Mouse (Mus musculus) lung, embryonic 14.5 days (tissue): Measurements from ENCODE around the gene Rfwd3. TPM values are rescaled to one million over a fixed set of nuclear protein-coding genes. Genes with fewer than 3 reads are reported as not detected.
A peak's percentile ranks its signal among the peaks of the same experiment; 100 is the strongest.

Experiments used
- ATAC-seq: fragments of 200-750 bp; cut with Nextera tagmentation; 2 replicates; pipeline ENCODE4 v1.8.0; 2017; ENCODE audit warnings: mild to moderate bottlenecking, moderate TSS enrichment, moderate library complexity; ENCODE audit not compliant: insufficient read depth
- DNase-seq: peaks from one replicate; pipeline ENCODE4 v3.0.0-alpha.2; 2015
- H3K27ac ChIP-seq: fragments of 300-500 bp; sonication (generic); 2 replicates; pipeline ENCODE4 v1.5.1; 2014; ENCODE audit warnings: low read depth, mild to moderate bottlenecking, moderate library complexity
- H3K27me3 ChIP-seq: fragments of 300-500 bp; sonication (generic); 2 replicates; pipeline ENCODE4 v1.6.1; 2014; ENCODE audit warnings: low read length, control low read depth; ENCODE audit not compliant: insufficient read depth
- H3K36me3 ChIP-seq: fragments of 300-500 bp; sonication (generic); 2 replicates; pipeline ENCODE4 v1.6.1; 2014; ENCODE audit warnings: control low read depth; ENCODE audit not compliant: insufficient read depth
- H3K4me1 ChIP-seq: fragments of 300-500 bp; sonication (generic); 2 replicates; pipeline ENCODE4 v1.6.1; 2014; ENCODE audit warnings: antibody characterized with exemption, control low read depth; ENCODE audit not compliant: insufficient read depth
- H3K4me2 ChIP-seq: fragments of 300-500 bp; sonication (generic); 2 replicates; pipeline ENCODE4 v1.6.1; 2014; ENCODE audit warnings: mild to moderate bottlenecking
- H3K4me3 ChIP-seq: fragments of 300-500 bp; sonication (generic); 2 replicates; pipeline ENCODE4 v1.5.1; 2014; ENCODE audit warnings: low read depth, low read length
- H3K9ac ChIP-seq: fragments of 300-500 bp; sonication (generic); 2 replicates; pipeline ENCODE4 v1.6.1; 2014
- H3K9me3 ChIP-seq: fragments of 300-500 bp; sonication (generic); 2 replicates; pipeline ENCODE4 v1.6.1; 2016; ENCODE audit warnings: low read depth, low read length, control low read depth
- CTCF ChIP-seq: IDR thresholded peaks from 2 replicates; pipeline ENCODE4 v1.5.1; 2016; ENCODE audit warnings: antibody characterized with exemption, low read depth
- WGBS: fragments of 180-500 bp; shearing (Covaris S2); extraction: QIAGEN DNeasy Blood & Tissue Kit; methylation state at CpG from one replicate; pipeline ENCODE4 v1.1.7; 2014; 5-methylcytosine and 5-hydroxymethylcytosine counted together
- polyA plus RNA-seq: library from polyadenylated mRNA; unstranded; fragments of >200 nt; fragmentation: Nextera tagmentation; extraction: Ambion mirVana; gene quantifications from 2 replicates; pipeline ENCODE4 v1.2.1, GENCODE M21; 2014

Rfwd3 gene
- polyA plus RNA-seq, 1 experiment from 2014 or later = 82.6 TPM

DNA sequence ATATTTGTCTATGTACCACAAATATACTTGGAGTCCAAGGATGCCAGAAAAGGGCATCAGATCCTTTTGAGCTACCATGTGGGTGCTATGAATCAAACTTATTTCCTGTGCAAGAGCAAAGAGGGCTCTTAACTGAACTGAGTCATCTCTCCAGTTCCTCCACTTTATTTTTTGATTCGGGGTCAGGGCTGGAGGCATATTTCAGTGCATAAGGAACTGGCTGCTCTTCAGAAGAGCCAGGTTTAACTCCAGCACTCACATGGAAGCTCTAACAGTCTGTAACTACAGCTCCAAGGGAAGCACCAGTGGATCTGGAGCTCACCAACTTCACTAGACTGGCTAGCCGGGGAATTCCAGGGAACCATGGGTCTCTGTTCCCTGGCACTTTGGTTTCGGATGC is 62.7 kb downstream of the Rfwd3 start:
- DNase-seq (no peak), ATAC-seq (no peak)
- no peak overlapping the region for H3K4me2 ChIP-seq
- H3K27me3 ChIP-seq = no peaks in the 10 kb centered on the region
- H3K9ac ChIP-seq = no peak overlapping the region
- H3K4me1 ChIP-seq = no peaks in the 10 kb centered on the region
- H3K36me3 ChIP-seq = no peaks in the 10 kb centered on the region
- H3K4me3 ChIP-seq = no peak overlapping the region
- TF ChIP-seq CTCF = no peak
- H3K9me3 ChIP-seq = no peaks in the 10 kb centered on the region
- WGBS = 80% methylated on average over 3 of the region's 3 CpGs
- H3K27ac ChIP-seq = no peak overlapping the region

DNA sequence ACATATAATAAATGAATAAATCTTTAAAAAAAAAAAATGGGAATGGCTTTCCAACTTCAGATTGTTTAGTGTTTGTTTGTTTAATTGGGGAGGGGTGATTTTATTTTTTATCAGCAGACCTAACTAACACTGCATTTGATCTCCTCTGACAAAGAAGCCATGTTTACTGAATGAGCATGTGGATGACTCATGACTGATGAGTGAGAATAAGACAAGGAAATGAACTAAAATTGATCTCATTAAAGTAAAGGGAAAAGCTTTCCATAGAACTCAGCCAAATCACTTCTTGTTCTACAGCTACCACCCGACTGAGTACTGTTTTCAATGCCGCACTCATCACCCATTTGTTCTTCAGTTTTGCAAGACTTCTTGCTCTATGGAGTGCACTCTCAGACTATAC is 66.3 kb downstream of the Rfwd3 start:
- H3K36me3 ChIP-seq = no peaks in the 10 kb centered on the region
- H3K4me3 ChIP-seq = no peak overlapping the region
- WGBS = 91% methylated on average over 2 of the region's 2 CpGs
- H3K4me2 ChIP-seq = no peak overlapping the region
- no peak for TF ChIP-seq CTCF
- ATAC-seq (no peak), DNase-seq (no peak)
- no peaks in the 10 kb centered on the region for H3K4me1 ChIP-seq
- H3K9ac ChIP-seq = no peak overlapping the region
- no peaks in the 10 kb centered on the region for H3K9me3 ChIP-seq
- no peaks in the 10 kb centered on the region for H3K27me3 ChIP-seq
- H3K27ac ChIP-seq = no peak overlapping the region

DNA sequence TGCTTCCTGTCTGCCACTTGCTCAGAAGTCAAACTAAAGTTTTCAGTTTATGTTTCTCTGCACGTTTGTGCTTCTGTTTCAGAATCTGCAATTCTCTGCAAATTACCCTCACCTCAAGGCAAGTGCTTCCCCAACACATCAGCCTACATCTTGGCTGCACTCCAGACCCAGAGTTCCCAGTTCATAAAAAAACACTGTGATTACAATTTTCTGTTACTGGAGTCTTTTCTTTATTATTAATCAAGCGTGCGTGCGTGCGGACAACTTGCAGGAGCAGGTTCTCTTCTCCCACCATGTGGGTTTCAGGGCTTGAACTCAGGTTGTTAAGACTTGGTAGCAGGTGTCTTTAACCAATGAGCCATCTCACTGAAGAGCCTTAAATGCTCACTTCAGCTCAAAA is 75.9 kb downstream of the Rfwd3 start:
- TF ChIP-seq CTCF = no peak
- 40% methylated on average over 5 of the region's 5 CpGs for WGBS
- Histone ChIP-seq H3K27me3 (no peaks in the 10 kb centered on the region), H3K4me3 (no peak overlapping the region), H3K9me3 (no peaks in the 10 kb centered on the region), H3K27ac (no peak overlapping the region), H3K4me1 (no peaks in the 10 kb centered on the region), H3K4me2 (no peak overlapping the region), H3K9ac (no peak overlapping the region), H3K36me3 (no peaks in the 10 kb centered on the region)
- peak; percentile 50 for DNase-seq
- ATAC-seq = no peak

Other genes with a start within 250 kb of the Rfwd3 start
- gene Exosc6, start 243.9 kb downstream of the Rfwd3 start, polyA plus RNA-seq = 24.0 and 27.8 TPM in 2 replicates
- not detected in 2 replicates for gene Clec18a, start 207.8 kb downstream of the Rfwd3 start, polyA plus RNA-seq
- gene Pdpr, start 205.6 kb downstream of the Rfwd3 start, polyA plus RNA-seq = 7.1 and 9.1 TPM in 2 replicates
- gene Glg1, start 41.0 kb downstream of the Rfwd3 start, polyA plus RNA-seq = 97.0 and 99.2 TPM in 2 replicates
- gene Mlkl, start 38.0 kb upstream of the Rfwd3 start, polyA plus RNA-seq = 3.2 and 3.6 TPM in 2 replicates
- 0.07 TPM in 1 of 2 replicates, not detected in the other for gene Fa2h, start 93.6 kb upstream of the Rfwd3 start, polyA plus RNA-seq
- gene Wdr59, start 221.9 kb upstream of the Rfwd3 start, polyA plus RNA-seq = 4.4 TPM in 2 replicates
- gene Znrf1, start 235.9 kb upstream of the Rfwd3 start, polyA plus RNA-seq = 39.4 and 51.6 TPM in 2 replicates